Mouse (Mus musculus) spleen, embryonic (tissue): ENCODE measurements around the gene Akap2.

Source experiments
- CTCF ChIA-PET: fragments of 350-600 bp; sonication (Branson Sonifier 250); formaldehyde crosslinking; loops from one replicate; lab custom pipeline; 2022; lab: Charles Lee

Akap2 gene

DNA sequence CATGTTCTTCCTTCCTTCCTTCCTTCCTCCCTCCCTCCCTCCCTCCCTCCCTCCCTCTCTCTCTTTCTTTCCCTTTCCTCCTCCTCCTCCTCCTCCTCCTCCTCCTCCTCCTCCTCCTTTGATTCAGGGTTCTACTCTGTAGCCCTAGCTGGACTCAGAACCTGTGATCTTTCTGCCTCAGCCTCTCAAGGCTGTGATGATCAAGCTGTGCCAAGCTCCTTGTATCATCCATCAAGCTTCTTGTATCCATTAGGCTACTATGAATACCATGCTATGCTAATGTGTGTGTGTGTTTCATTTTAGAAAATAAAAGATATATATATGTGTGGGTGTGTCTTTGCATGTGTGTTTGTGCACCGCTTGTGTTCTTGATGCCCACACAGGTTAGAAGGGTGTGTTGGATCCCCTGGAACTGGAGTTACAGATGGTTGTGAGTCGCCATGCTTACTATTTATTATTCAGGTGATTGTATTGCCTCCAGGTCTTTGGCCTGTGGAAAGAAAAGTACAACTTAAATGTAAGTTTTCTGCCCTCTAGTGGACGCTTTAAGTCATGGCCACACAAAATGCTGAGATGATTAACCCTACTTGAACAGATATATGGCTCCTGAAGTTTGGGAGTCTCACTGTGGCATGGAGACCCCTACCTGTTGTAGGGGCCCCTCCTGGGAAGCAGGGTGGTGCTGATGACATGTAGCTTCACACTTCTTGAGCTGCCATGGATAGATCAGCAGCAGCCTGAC is 210.2 kb downstream of the Akap2 start:
- CTCF ChIA-PET, result no interaction called here

DNA sequence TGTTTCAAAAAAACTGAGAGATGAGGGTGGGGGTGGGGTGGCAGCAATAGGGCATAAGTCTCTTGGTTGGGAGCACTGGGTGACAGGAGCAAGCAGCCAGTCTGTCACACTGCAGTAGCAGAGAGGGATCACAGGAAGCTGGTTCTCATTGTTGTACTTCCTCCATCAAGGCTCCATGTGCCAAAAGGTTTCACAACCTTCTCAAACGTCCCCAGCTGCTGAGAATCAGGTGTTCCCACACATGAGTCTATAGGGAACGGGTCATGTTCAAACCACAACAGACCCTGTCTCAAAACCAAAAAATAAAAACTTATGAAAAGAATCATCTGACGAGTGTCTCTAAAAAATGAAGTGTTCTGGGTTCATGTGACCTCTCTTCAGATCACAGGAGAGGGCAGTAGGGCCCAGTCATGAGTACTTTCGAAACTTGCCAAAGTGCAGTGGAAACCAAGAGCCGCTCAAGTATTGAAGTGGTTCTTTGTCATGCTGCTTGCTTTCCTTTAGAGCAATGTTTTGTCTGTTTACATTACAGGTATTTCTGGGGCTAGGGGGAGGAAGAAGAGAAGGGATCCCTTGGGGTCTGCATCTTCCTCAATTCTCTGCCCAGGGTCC is 213.2 kb downstream of the Akap2 start:
- CTCF ChIA-PET, result no interaction called here

DNA sequence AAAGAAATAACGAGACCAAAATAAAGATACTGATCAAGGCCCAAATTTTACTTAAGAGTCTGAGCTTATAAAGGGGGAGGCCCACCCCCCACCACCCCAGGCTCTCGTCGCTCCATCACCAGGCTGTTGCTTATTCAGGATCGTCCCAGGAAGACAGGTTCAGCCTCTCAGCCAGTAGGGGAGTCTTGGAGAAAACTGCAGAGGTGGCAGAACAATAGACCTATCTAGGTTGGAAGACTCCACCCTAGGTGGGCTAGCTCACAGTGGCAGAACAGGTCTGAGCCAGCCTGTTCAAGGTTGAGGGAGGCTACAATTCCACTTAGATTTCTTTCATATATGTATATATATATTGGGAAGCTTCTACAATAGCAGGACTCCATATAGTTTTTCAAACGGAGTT is 216.7 kb downstream of the Akap2 start:
- CTCF ChIA-PET, result no interaction called here

DNA sequence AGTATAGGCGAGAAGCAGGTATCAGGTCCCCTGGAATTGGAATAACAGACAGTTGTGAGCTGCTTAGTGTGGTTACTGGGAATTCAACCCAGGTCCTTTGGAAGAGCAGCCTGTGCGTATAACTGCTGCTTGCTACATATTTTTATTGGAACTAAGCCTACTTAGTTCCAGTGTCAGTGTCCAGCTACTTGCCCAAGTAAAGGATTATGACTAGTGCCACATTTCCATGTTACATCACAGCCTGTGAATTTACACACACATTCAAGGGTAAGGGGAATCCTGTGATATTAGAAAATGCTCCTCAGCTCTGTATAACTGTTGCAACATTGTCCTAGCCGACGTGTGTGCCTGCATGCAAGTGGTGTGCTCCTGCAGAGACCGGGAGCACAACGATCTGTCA is 219.8 kb downstream of the Akap2 start:
- CTCF ChIA-PET, result no interaction called here

DNA sequence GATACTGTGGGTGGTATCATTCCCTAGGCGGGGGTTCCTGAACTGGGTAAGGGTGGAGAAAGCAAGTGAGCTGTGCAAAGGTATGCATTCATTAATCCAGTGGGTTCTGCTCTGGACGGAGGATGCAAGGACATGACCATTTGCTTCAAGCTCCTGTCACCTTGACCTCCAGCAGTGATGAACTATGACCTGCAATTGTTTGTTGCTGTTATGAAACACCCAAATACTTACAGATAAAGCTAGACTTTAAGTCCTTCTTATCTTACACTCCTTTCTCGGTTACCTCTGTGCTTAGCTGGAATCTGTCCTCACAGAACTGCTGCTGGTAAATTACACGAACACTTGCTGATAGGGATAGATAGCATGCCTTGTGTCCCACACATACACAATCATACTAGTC is 223.2 kb downstream of the Akap2 start:
- CTCF ChIA-PET, result interaction anchor here (0.7 kb wide), 1 partner anchor 171 kb away, joined by 4 read pairs; no protein-coding TSS in a partner anchor

DNA sequence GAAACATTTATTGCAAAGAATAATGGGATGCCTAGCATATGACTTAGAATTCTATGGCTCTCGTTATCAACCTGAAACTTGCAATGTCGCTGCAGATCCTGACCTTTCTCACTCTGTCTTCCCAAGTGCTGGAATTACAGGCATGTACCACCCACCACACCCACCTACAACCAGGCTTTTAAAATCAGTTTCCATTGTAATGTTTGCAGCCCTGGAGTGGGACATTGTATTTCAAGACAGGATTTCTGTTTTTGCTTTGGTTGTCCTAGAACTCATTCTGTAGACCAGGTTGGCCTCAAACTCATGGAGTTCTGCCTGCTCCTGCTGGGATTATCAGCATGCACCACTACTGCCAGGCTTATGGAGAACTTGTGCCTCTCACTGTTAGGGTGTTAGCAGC is 225.4 kb downstream of the Akap2 start:
- CTCF ChIA-PET, result no interaction called here
